Mouse (Mus musculus) erythroblast, embryonic 14.5 days (primary cell): ENCODE data around the gene Ifitm10.

Experiments used
- GATA1 ChIP-seq: IDR thresholded peaks from 2 replicates; pipeline ENCODE4 v1.6.1; 2012; ENCODE audit warnings: low read length, inconsistent platforms, mixed read lengths
- TAL1 ChIP-seq: IDR thresholded peaks from 3 replicates; pipeline ENCODE4 v1.6.1; 2012; ENCODE audit warnings: low read length, inconsistent platforms, mixed read lengths

DNA sequence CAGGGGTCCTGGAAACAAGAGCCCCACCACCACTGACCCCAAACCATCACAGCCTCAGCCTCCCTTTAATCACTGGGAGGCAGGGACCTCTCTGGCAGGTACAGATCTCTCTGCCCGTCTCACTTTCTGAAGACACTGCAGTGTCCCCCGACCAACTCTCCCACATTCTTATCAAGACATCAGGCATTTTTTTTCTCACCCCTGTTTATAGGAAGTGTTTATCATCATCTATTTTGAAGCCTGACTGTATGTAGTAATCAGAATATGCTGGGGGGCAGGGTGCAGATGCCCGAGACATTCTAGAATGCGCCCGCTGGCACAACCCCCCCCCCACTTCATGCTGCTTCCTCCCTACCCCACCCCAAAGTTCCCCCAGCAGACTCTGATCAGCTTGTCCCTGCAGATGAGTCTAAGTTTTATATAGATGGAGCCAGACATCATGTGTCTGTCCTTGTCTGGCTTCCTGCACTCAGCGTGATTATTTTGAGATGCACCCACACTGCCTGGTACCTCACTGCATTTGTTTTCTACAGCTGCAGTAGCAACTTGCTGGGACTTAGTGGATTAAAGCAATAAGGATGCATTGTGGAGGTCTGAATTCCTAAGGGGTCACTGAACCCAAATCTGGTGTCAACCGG is 26.7 kb upstream of the Ifitm10 start:
- TF ChIP-seq GATA1: no peak
- TF ChIP-seq TAL1: no peak
